Mouse (Mus musculus): ENCODE measurements around the gene Fbxw26. TPM values are rescaled to one million over a fixed set of nuclear protein-coding genes. Genes with fewer than 3 reads are reported as not detected.

Fbxw26 gene
- not detected in 2 replicates for polyA plus RNA-seq (2012; ENCODE audit: low replicate concordance)

GRCm38 (mm10) chr9:109745989-109746388, at the start of gene Fbxw26:
TSS of gene Fbxw26 (minus strand) at chr9:109746089.

DNA sequence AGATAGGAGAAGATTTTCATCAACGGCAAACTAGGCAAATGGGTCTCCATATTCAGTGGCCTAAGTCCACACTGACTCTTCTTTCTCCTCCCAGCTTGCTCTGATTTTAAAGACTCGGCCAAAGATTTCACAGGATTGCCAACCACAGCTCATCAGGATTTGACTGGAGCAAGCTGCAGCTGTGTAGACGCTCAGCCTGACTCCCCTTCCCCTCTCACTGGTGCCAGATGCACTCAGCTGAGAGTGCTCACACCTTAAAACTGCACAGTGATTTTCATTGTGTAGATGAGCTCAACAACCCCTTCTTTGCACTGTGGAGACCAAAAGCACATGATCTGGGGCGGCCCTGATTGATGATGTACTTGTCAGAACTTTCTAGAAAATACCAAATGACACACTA, 44.7 kb upstream of the Fbxw26 start, which contains the start of gene Fbxw27:
Gene Fbxw27 (minus strand): TSS at position 101 of the 400 bp plus-strand sequence.

DNA sequence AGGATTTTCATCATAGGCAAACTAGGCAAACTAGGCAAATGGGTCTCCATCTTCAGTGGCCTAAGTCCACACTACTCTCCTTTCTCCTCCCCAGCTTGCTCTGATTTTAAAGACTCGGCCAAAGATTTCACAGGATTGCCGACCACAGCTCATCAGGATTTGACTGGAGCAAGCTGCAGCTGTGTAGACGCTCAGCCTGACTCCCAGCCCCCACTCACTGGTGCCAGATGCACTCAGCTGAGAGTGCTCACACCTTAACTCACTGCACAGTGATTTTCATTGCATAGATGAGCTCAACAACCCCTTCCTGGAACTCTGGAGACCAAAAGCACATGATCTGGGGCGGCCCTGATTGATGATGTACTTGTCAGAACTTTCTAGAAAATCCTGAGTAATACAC, 43.3 kb downstream of the Fbxw26 start, which contains the start of gene Fbxw18:
Gene Fbxw18 (minus strand): TSS at position 101 of the 400 bp plus-strand sequence.

Other genes starting within 250 kb of the Fbxw26 start
- not detected in 2 replicates for gene Fbxw15, start 177.8 kb downstream of the Fbxw26 start, polyA plus RNA-seq (2012; ENCODE audit: low replicate concordance)
- not detected in 2 replicates for gene Fbxw24, start 120.0 kb downstream of the Fbxw26 start, polyA plus RNA-seq (2012; ENCODE audit: low replicate concordance)
- not detected in 2 replicates for gene Fbxw25, start 81.4 kb downstream of the Fbxw26 start, polyA plus RNA-seq (2012; ENCODE audit: low replicate concordance)
- not detected in 2 replicates for gene Fbxw18, start 43.4 kb downstream of the Fbxw26 start, polyA plus RNA-seq (2012; ENCODE audit: low replicate concordance)
- gene Fbxw27, start 44.6 kb upstream of the Fbxw26 start, polyA plus RNA-seq (2012; ENCODE audit: low replicate concordance): not detected in 2 replicates
- not detected in 2 replicates for gene Spink8, start 66.2 kb upstream of the Fbxw26 start, polyA plus RNA-seq (2012; ENCODE audit: low replicate concordance)
- 2.6 and 14.6 TPM in 2 replicates for gene Nme6, start 86.7 kb upstream of the Fbxw26 start, polyA plus RNA-seq (2012; ENCODE audit: low replicate concordance)
- 3.5 and 19.0 TPM in 2 replicates for gene Camp, start 103.5 kb upstream of the Fbxw26 start, polyA plus RNA-seq (2012; ENCODE audit: low replicate concordance)
- 81.5 and 90.3 TPM in 2 replicates for gene Cdc25a, start 129.5 kb upstream of the Fbxw26 start, polyA plus RNA-seq (2012; ENCODE audit: low replicate concordance)
- gene Map4, start 185.4 kb upstream of the Fbxw26 start, polyA plus RNA-seq (2012; ENCODE audit: low replicate concordance): 68.0 and 96.9 TPM in 2 replicates